Mouse (Mus musculus): ENCODE measurements around the gene Olfr871. TPM values are rescaled to one million over a fixed set of nuclear protein-coding genes. Genes with fewer than 3 reads are reported as not detected.

The Olfr871 gene
- total and polyA plus RNA-seq, 3 experiments: not detected

- no peaks in the 10 kb centered on the region for H3K4me1 ChIP-seq (ENCODE audit: control insufficient read depth in 1 of 2, insufficient read depth in 2 of 2)
- DNase-seq (ENCODE audit: extremely low read depth): no peak
Measured at GRCm38 (mm10) chr9:20210812-20211211, 1.2 kb upstream of the Olfr871 start.

DNA sequence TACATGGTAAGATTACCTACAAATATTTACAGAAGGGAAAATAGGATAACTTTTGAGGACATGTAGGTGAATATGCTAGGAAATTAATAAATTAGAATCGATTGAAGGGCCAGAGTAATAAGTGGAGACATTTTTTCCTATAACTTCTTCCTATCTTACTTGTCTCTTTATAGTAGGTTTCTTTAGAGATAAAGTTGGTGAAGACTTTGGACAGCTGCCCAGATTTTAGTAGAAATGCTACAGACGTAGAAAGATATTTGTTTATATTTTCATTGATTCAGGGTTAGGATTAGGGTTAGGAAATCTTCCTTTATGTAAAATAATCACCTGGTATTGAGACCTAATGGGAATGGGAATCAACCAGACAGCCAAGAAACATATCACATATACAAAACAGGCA is 530 bp upstream of the Olfr871 start:
- in situ Hi-C loops (cut with MboI; ENCODE audit: low pct_ligation_motif_present, low pct_unique_long_range_greater_than_20kb, low sequenced_read_pairs): no loop called here
- Histone ChIP-seq H3K36me3 (replicated peaks in 1 of 2; ENCODE audit: control insufficient read depth in 1 of 2, insufficient read depth in 1 of 2, low read length in 1 of 2) (no peaks in the 10 kb centered on the region), H3K27ac (ENCODE audit: insufficient read depth, low read depth) (no peak overlapping the region), H3K9ac (ENCODE audit: insufficient read depth, low read depth) (no peak overlapping the region), H3K4me1 (ENCODE audit: control insufficient read depth in 1 of 2, insufficient read depth in 2 of 2) (no peaks in the 10 kb centered on the region), H3K9me3 (replicated peaks; ENCODE audit: low read length) (no peaks in the 10 kb centered on the region), H3K4me3 (replicated peaks in 1 of 3; ENCODE audit: low read depth in 2 of 3, low read length in 2 of 3, poor library complexity in 1 of 3) (no peak overlapping the region), H3K79me2 (replicated peaks; ENCODE audit: control insufficient read depth, extremely low read depth, insufficient read depth, poor library complexity, severe bottlenecking) (no peaks in the 10 kb centered on the region), H3K27me3 (replicated peaks) (no peaks in the 10 kb centered on the region), H3K4me2 (ENCODE audit: insufficient read depth, low read depth, poor library complexity, severe bottlenecking) (no peak overlapping the region)
- DNase-seq (ENCODE audit: extremely low read depth): no peak
- TF ChIP-seq SMC3 (IDR thresholded peaks at IDR 0.05; ENCODE audit: low read depth, low read length) (no peak), MYC (IDR thresholded peaks at IDR 0.05; ENCODE audit: low read depth, low read length) (no peak), HCFC1 (IDR thresholded peaks at IDR 0.05; ENCODE audit: low read depth, low read length) (no peak), CHD1 (IDR thresholded peaks at IDR 0.05; ENCODE audit: low read depth, low read length) (no peak), PAX5 (IDR thresholded peaks at IDR 0.05; ENCODE audit: low read length) (no peak), EP300 (IDR thresholded peaks at IDR 0.05; ENCODE audit: low read length) (no peak)
- dilution Hi-C loops (cut with MboI; ENCODE audit: extremely low pct_ligation_motif_present, extremely low pct_unique_long_range_greater_than_20kb, low sequenced_read_pairs): no loop called here

More at GRCm38 (mm10) chr9:20210812-20211211, 1.2 kb upstream of the Olfr871 start:
- H3K27ac ChIP-seq (ENCODE audit: insufficient read depth, low read depth): no peak overlapping the region
- dilution Hi-C loops (cut with MboI; ENCODE audit: extremely low pct_ligation_motif_present, extremely low pct_unique_long_range_greater_than_20kb, low sequenced_read_pairs): no loop called here
- no peak overlapping the region for H3K9ac ChIP-seq (ENCODE audit: insufficient read depth, low read depth)
- in situ Hi-C loops (cut with MboI; ENCODE audit: low pct_ligation_motif_present, low pct_unique_long_range_greater_than_20kb, low sequenced_read_pairs): no loop called here
- no peak overlapping the region for H3K4me2 ChIP-seq (ENCODE audit: insufficient read depth, low read depth, poor library complexity, severe bottlenecking)
- TF ChIP-seq EP300 (IDR thresholded peaks at IDR 0.05; ENCODE audit: low read length): no peak
- no peak for TF ChIP-seq CHD1 (IDR thresholded peaks at IDR 0.05; ENCODE audit: low read depth, low read length)
- TF ChIP-seq MAZ (IDR thresholded peaks at IDR 0.05; ENCODE audit: low read depth, low read length): no peak
- no peak for TF ChIP-seq PAX5 (IDR thresholded peaks at IDR 0.05; ENCODE audit: low read length)
- TF ChIP-seq KAT2A (IDR thresholded peaks at IDR 0.05; ENCODE audit: insufficient replicate concordance, low read length): no peak
- no peak for TF ChIP-seq USF2 (conservative IDR thresholded peaks at IDR 0.05; ENCODE audit: low read depth, low read length)
- no peak for TF ChIP-seq ZC3H11A (IDR thresholded peaks at IDR 0.05; ENCODE audit: low read depth, low read length)
- TF ChIP-seq MYC (IDR thresholded peaks at IDR 0.05; ENCODE audit: low read depth, low read length): no peak
- no peak for TF ChIP-seq E2F4 (IDR thresholded peaks at IDR 0.05; ENCODE audit: insufficient replicate concordance, low read depth, low read length)
- TF ChIP-seq ZMIZ1 (IDR thresholded peaks at IDR 0.05; ENCODE audit: low read depth, low read length): no peak
- TF ChIP-seq JUND (conservative IDR thresholded peaks at IDR 0.05; ENCODE audit: low read depth, low read length): no peak
- no peak for TF ChIP-seq RCOR1 (conservative IDR thresholded peaks at IDR 0.05; ENCODE audit: low read depth, low read length)
- no peak for TF ChIP-seq ZKSCAN1 (IDR thresholded peaks at IDR 0.05; ENCODE audit: borderline replicate concordance, low read depth, low read length)
- TF ChIP-seq GABPA (IDR thresholded peaks at IDR 0.05; ENCODE audit: insufficient replicate concordance, low read depth, low read length): no peak
- no peak for TF ChIP-seq IRF4 (IDR thresholded peaks at IDR 0.05; ENCODE audit: low read depth, low read length)
- no peak for TF ChIP-seq SIN3A (IDR thresholded peaks at IDR 0.05; ENCODE audit: low read length)
- no peak for TF ChIP-seq TCF12 (IDR thresholded peaks at IDR 0.05; ENCODE audit: low read depth, low read length)
- no peaks in the 10 kb centered on the region for H3K79me2 ChIP-seq (replicated peaks; ENCODE audit: control insufficient read depth, extremely low read depth, insufficient read depth, poor library complexity, severe bottlenecking)
- no peaks in the 10 kb centered on the region for H3K27me3 ChIP-seq (replicated peaks)
- H3K4me3 ChIP-seq (replicated peaks in 1 of 3; ENCODE audit: low read depth in 2 of 3, low read length in 2 of 3, poor library complexity in 1 of 3): no peak overlapping the region
- no peaks in the 10 kb centered on the region for H3K36me3 ChIP-seq (replicated peaks in 1 of 2; ENCODE audit: control insufficient read depth in 1 of 2, insufficient read depth in 1 of 2, low read length in 1 of 2)
- no peaks in the 10 kb centered on the region for H3K9me3 ChIP-seq (replicated peaks; ENCODE audit: low read length)
